Mouse (Mus musculus) stomach, embryonic 14.5 days (tissue): ENCODE results near the gene Glb1l. TPM values are rescaled to one million over a fixed set of nuclear protein-coding genes. Genes with fewer than 3 reads are reported as not detected.
A peak's percentile ranks its signal among the peaks of the same experiment; 100 is the strongest.
"Not testable (repeated sequence)": the region's sequence is repeated elsewhere in the genome, so short reads cannot be mapped to it uniquely, and the experiment has no call there.

Experiments used
- ATAC-seq: fragments of 200-750 bp; cut with Nextera tagmentation; 2 replicates; pipeline ENCODE4 v1.8.0; 2017; ENCODE audit warnings: low read depth, moderate TSS enrichment; ENCODE audit not compliant: insufficient number of reproducible peaks, insufficient read depth, low FRiP score
- H3K27ac ChIP-seq: fragments of 300-500 bp; sonication (generic); 2 replicates; pipeline ENCODE4 v1.5.1; 2014; ENCODE audit warnings: mild to moderate bottlenecking, low read length, moderate library complexity, mixed read lengths
- H3K27me3 ChIP-seq: fragments of 300-500 bp; sonication (generic); 2 replicates; pipeline ENCODE4 v1.6.1; 2014; ENCODE audit warnings: low read length, control low read depth, mixed read lengths; ENCODE audit not compliant: control insufficient read depth, insufficient read depth
- H3K36me3 ChIP-seq: fragments of 300-500 bp; sonication (generic); 2 replicates; pipeline ENCODE4 v1.6.1; 2014; ENCODE audit warnings: mild to moderate bottlenecking, control low read depth, low read length, moderate library complexity, mixed read lengths; ENCODE audit not compliant: control insufficient read depth, insufficient read depth
- H3K4me1 ChIP-seq: fragments of 300-500 bp; sonication (generic); 2 replicates; pipeline ENCODE4 v1.6.1; 2014; ENCODE audit warnings: low read length, control low read depth, mixed read lengths; ENCODE audit not compliant: control insufficient read depth, insufficient read depth
- H3K4me2 ChIP-seq: fragments of 300-500 bp; sonication (generic); replicated peaks from 2 replicates; pipeline ENCODE4 v1.6.1; 2014; ENCODE audit warnings: low read depth, low read length, control low read depth
- H3K4me3 ChIP-seq: fragments of 300-500 bp; sonication (generic); 2 replicates; pipeline ENCODE4 v1.5.1; 2014; ENCODE audit warnings: low read depth, low read length, control low read depth
- H3K9ac ChIP-seq: fragments of 300-500 bp; sonication (generic); replicated peaks from 2 replicates; pipeline ENCODE4 v1.6.1; 2014; ENCODE audit warnings: low read depth, mild to moderate bottlenecking, control low read depth, low read length, moderate library complexity, mixed read lengths
- H3K9me3 ChIP-seq: fragments of 300-500 bp; sonication (generic); 2 replicates; pipeline ENCODE4 v1.6.1; 2016; ENCODE audit warnings: low read depth, low read length, control low read depth; ENCODE audit not compliant: control insufficient read depth
- WGBS: fragments of 180-500 bp; shearing (Covaris S2); extraction: QIAGEN DNeasy Blood & Tissue Kit; methylation state at CpG from one replicate; pipeline ENCODE4 v1.1.7; 2014; 5-methylcytosine and 5-hydroxymethylcytosine counted together
- polyA plus RNA-seq: library from polyadenylated mRNA; unstranded; fragments of >200 nt; fragmentation: Nextera tagmentation; extraction: Ambion mirVana; gene quantifications from 2 replicates; pipeline ENCODE4 v1.2.1, GENCODE M21; 2014

Gene Glb1l
- polyA plus RNA-seq, 1 experiment from 2014 or later = 22.4 TPM

DNA sequence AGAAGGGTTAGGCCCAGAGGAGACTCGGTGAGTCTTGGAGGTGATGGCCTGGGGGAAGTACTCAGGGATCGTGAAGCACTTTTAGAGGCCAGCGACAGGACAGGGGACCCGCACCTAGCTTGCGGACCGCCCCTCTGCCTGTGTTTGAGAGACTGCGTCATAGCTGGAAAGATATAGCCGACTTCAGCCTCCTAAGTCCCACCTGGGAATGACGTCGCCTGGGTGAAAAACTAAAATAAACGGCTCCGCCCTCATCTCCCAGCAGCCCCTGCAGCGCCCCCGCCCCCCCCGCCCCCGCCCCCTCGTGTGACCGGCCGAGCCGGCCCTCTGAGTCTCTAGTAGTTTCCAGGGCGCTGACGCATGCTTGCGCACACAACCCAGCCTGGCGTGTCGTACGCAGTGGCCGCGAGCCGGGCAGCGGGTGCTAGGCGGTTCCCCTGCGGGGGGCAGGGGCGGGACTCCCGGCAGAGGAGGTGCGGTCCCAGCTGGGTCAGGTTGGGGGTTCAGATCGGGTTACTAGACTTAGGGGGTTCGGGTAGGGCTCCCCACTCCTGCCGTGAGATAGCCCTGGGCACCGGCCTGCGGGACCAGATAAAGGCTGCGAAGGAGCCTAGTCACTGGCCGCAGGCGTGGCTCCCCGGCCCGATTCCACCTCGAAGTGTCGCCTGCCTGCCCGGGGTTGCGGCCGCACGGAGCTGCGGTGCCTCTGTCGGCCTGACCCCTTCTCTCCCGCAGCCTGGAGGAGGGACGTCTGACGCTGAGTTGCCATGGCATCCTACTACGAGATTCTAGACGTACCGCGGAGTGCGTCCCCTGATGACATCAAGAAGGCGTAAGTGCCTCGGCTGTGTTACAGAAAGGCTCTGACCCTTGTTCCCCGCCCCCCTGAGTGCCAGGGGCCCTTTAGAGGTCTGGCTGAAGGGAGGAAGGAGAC lies 25.8 kb upstream of the Glb1l start, which contains the start of gene Dnajb2:
Gene Dnajb2 (plus strand): TSS at position 290 of the 934 bp plus-strand sequence.
- peaks cover 2% of the 10 kb centered on the region; the same call in 1 of the 2 replicates for H3K4me1 ChIP-seq
- peak within 1 kb of the TSS; percentile 53 for H3K9ac ChIP-seq
- H3K27me3 ChIP-seq = no peaks in the 10 kb centered on the region
- peak within 1 kb of the TSS; percentile 66 for H3K27ac ChIP-seq
- WGBS = under 1% methylated on average over 64 of the region's 64 CpGs
- ATAC-seq = peak; percentile 92
- no peaks in the 10 kb centered on the region for H3K9me3 ChIP-seq
- H3K4me3 ChIP-seq = peak within 1 kb of the TSS; percentile 60
- peaks cover 11% of the 10 kb centered on the region; the same call in 1 of the 2 replicates for H3K36me3 ChIP-seq
- peak within 1 kb of the TSS; percentile 88 for H3K4me2 ChIP-seq

DNA sequence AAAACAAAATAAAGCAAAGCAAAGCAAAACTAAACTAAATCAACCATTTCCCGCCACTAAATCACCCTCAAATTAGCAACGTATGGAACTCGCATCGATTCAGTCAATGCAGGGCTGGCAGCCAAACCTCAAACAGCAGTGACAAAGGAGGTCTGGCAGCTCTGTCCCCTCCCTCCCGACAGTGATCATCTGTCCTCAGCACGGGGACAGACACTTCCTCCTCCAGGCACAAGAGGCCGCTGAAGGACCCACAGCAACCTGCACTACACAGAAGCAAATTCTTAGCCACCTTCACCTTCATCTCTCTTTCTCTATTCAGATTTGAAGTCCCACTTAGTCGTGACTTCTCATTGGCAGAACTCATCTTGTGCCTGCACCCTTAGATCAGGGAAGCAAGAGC lies 24.0 kb upstream of the Glb1l start:
- Histone ChIP-seq H3K4me3 (no peak overlapping the region), H3K36me3 (no peaks in the 10 kb centered on the region; the same call in 1 of the 2 replicates), H3K27ac (no peak overlapping the region), H3K9ac (no peak overlapping the region), H3K9me3 (no peaks in the 10 kb centered on the region), H3K4me1 (peaks cover 2% of the 10 kb centered on the region; the same call in 1 of the 2 replicates), H3K4me2 (no peak overlapping the region), H3K27me3 (no peaks in the 10 kb centered on the region)
- whole genome bisulfite sequencing = 2% methylated on average over 8 of the region's 8 CpGs
- ATAC-seq = peak; percentile 43; the same call in 1 of the 2 replicates

DNA sequence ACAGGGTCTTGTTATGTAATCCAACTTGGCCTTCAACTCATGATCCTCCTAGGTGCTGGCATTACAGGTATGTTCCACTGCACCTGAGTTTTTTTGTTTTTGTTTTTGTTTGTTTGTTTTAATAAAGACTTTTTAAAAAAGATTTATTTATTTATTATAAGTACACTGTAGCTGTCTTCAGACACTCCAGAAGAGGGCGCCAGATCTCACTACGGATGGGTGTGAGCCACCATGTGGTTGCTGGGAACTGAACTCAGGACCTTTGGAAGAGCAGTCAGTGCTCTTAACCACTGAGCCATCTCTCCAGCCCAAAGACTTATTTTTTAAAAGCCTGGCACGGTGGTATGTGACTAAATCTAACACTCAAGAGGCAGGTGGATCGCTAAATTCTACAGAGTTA lies 21.9 kb upstream of the Glb1l start:
- not testable (repeated sequence) for H3K4me2 ChIP-seq, H3K27ac ChIP-seq, H3K27me3 ChIP-seq, H3K4me3 ChIP-seq, H3K36me3 ChIP-seq, H3K4me1 ChIP-seq, H3K9me3 ChIP-seq, H3K9ac ChIP-seq, ATAC-seq
- WGBS = 71% methylated on average over 4 of the region's 4 CpGs

DNA sequence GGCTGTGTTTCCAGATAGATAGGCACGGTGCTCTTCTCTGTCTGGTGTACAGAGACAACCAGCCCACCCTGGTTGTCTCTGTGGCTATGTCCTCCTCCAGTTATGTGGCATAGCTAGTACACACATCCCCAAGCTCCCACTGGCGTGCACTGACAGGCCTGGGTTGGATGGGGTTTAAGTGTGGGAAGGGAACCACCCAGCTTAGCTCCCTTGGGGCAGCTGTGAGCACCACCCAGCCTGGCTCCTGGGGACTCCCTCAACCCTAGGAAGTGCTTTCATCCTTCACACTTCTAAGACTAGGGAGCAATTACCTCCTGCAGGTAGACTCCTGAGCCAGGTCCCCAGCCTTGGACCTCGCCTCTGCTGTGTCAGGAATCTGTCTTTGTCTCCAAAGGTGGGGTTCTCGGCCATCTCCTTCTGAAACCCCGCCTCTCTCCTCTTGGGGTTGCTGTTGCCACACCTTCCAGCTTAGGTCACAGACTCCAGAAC lies 21.1 kb upstream of the Glb1l start, which contains the start of gene A630095N17Rik:
Gene A630095N17Rik (minus strand): TSS at position 439 of the 489 bp plus-strand sequence.
- Histone ChIP-seq H3K4me2 (no peak within 1 kb of the TSS), H3K4me1 (no peaks in the 10 kb centered on the region), H3K9me3 (no peaks in the 10 kb centered on the region), H3K27me3 (no peaks in the 10 kb centered on the region), H3K36me3 (no peaks in the 10 kb centered on the region), H3K4me3 (no peak within 1 kb of the TSS), H3K27ac (no peak within 1 kb of the TSS), H3K9ac (no peak within 1 kb of the TSS)
- no peak for ATAC-seq
- 67% methylated on average over 5 of the region's 5 CpGs for WGBS

DNA sequence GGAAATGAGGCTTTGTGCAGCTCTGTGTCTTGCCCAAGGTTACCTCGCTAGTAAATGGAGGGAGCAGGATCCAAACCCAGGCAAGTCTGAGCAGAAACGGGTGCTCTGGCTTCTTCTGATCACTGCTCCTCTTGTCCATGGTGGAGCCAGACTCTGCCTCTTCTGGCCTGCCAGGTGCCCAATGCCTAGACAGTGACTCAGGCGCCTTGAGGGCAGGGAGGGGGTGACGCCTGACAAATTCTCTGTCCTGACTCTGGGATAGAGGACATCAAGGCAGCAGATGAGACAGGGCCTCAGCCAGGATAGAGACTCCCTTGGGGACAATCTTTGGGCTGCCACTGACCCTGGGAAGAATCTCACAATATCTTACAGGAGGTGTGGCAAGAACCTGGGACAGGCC lies 20.6 kb upstream of the Glb1l start:
- Histone ChIP-seq H3K4me2 (no peak overlapping the region), H3K36me3 (no peaks in the 10 kb centered on the region), H3K4me3 (no peak overlapping the region), H3K27me3 (no peaks in the 10 kb centered on the region), H3K4me1 (no peaks in the 10 kb centered on the region), H3K9me3 (no peaks in the 10 kb centered on the region), H3K27ac (no peak overlapping the region), H3K9ac (no peak overlapping the region)
- WGBS = 75% methylated on average over 4 of the region's 4 CpGs
- ATAC-seq = no peak

DNA sequence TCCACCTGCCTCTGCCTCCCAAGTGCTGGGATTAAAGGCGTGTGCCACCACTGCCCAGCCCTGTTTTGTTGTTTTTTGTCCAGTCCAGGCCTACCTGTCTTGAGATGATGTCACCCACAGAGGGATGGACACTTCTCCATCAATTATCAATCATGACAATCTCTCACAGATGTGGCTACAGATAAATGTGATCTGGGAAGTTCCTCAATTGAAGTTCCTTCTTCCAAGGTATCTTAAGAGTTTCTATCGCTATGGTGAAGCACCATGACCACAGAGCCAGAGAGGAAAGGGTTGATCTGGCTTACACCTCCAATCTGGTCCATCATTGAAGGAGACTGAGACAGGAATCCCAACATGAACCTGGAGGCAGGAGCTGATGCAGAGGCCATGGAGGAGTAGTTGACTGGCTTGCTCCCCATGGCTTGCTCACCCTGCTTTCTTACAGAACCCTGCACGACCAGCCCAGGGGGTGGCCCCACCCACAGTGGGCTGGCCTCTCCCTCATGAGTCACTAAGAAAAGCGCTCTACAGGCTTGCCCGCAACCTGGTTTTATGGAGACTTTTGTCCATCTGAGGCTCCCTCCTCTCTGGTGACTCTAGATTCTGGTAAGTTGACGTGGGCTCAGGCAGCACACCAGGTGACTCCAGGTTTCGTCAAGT lies 19.9 kb upstream of the Glb1l start:
- Histone ChIP-seq H3K9ac (no peak overlapping the region), H3K27me3 (no peaks in the 10 kb centered on the region), H3K27ac (no peak overlapping the region), H3K4me3 (no peak overlapping the region), H3K4me1 (no peaks in the 10 kb centered on the region), H3K9me3 (no peaks in the 10 kb centered on the region), H3K36me3 (no peaks in the 10 kb centered on the region), H3K4me2 (no peak overlapping the region)
- WGBS = 68% methylated on average over 7 of the region's 7 CpGs
- no peak for ATAC-seq

DNA sequence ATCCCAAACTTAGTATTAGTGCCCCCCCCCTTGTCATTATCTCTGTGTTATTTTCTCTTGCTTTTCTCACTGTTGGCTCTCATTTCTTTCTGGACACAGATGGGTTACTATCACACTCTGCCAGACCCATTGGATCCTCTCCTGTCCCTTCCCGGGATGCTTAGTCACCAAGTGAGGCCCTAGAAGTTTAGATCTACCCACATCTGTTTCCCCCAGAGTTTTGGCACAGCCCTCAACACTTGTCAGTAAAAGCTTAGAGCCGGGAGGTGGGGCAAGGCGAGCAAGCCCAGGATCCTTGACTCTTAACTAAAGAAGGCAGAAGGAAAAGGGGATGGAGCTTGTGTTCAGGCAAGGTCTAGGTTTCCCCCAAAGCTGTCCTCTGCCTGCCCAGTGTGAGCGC lies 18.5 kb upstream of the Glb1l start:
- H3K4me3 ChIP-seq = no peak overlapping the region
- H3K9ac ChIP-seq = no peak overlapping the region
- no peak overlapping the region for H3K27ac ChIP-seq
- H3K9me3 ChIP-seq = no peaks in the 10 kb centered on the region
- 65% methylated on average over 4 of the region's 4 CpGs for WGBS
- ATAC-seq = no peak
- no peaks in the 10 kb centered on the region for H3K27me3 ChIP-seq
- no peaks in the 10 kb centered on the region for H3K36me3 ChIP-seq
- no peaks in the 10 kb centered on the region for H3K4me1 ChIP-seq
- H3K4me2 ChIP-seq = no peak overlapping the region

DNA sequence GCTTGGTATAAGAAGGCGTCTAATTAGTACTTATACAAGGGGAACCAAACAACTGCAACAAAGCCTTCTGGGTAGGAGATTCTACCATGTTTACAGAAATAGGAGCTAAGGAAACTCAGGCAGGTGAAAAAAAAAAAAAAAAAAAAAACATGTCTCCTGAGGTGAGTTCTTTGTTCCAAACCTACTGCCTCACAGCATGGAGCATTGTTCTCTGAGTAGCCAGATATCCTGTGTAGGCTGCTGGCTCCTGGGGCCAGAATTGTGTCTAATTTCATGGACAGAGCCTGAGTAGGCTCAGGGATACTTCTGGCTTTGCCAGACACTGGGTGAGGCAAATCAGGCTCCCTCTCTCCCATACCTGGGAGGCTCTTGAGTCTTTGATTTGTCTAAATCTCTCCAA lies 17.0 kb upstream of the Glb1l start:
- WGBS = 70% methylated on average over 1 of the region's 1 CpGs
- Histone ChIP-seq H3K4me1 (no peaks in the 10 kb centered on the region), H3K9ac (no peak overlapping the region), H3K4me2 (no peak overlapping the region), H3K4me3 (no peak overlapping the region), H3K27me3 (no peaks in the 10 kb centered on the region), H3K9me3 (no peaks in the 10 kb centered on the region), H3K36me3 (no peaks in the 10 kb centered on the region), H3K27ac (no peak overlapping the region)
- no peak for ATAC-seq
